Mouse (Mus musculus) kidney, postnatal 10 days (tissue): ENCODE data around the gene En2.

ENCODE experiments used
- DNase-seq: peaks from one replicate; pipeline ENCODE4 v3.0.0; 2021; ENCODE audit warnings: mixed read lengths

En2 gene

GRCm38 (mm10) chr5:28165358-28166255 lies at the start of gene En2:
Gene En2, plus strand, starts transcription at chr5:28165694.
- DNase-seq, result peak; percentile 73

DNA sequence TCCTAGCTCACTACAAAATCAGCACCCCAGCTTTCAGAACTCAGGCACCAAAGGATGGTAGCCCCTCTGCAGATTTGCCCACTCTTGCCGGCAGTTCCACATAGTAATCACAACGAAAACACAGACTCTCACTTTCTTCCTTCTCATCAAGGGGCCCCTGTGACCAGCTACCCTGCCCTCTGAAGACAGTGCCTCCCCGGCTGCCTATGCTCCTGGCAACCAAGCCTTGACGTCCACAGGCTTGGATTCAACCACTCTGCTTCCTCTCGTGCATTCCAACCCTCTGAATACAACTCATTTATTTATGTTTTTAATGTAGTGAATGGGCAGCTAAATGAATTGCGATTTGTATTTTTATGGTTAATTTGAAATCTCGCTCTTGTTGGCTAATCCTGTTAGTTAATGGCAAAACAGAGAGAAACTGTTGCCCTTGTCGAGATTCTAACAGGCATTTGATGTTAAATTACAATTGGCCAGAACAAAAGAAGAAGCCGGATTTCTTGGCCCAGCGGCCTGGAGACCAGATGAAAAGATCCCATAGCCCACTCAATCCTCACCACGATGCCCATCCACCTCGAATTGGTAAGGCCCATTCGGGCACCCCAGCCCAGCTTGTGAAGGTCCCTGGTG lies 48.1 kb upstream of the En2 start:
- DNase-seq, result no peak

- DNase-seq, result peak; percentile 75
Observed at GRCm38 (mm10) chr5:28117882-28118530, 47.5 kb upstream of the En2 start.

DNA sequence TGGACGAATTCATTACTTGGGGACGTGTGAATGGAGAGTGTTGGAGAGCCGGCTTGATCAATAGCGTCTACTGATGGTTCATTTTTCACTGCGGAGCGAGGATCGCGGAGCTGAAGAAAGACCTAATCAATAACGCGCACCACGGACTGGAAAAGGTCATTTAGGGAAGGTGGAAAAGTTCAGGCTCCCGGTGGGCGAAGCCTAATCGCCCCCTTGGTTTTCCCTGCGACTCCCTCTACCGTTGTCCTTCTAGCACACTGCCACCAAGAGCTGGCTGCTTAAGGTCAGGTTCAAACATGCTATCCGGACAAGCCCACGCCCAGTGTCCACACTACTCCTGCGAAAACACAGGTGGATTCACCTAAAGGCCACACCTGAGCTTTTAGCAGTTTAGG lies 47.0 kb upstream of the En2 start:
- DNase-seq, result no peak

DNA sequence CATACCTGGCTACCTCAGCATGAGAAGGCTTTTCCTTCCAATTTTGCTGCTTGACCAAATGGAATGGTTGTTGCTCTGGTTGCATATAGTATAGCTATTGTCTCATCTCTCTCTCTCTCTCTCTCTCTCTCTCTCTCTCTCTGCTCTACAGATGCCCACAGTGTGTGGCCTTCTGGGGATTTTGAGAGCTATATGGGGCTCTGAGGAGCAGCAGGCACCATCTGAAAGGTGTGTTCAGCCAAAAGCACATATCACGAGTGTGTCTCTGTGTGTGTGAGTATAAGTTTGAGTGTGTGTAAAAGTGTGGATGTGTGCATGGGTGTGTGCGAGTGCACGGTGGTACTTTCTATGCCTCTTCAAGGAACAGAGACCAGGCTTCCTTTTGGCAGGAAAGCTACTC lies 45.9 kb upstream of the En2 start:
- no peak for DNase-seq

- DNase-seq, result peak; percentile 79
Observed at GRCm38 (mm10) chr5:28122491-28123454, 42.7 kb upstream of the En2 start.

- DNase-seq, result no peak
Observed at GRCm38 (mm10) chr5:28123455-28123825, 42.1 kb upstream of the En2 start.

DNA sequence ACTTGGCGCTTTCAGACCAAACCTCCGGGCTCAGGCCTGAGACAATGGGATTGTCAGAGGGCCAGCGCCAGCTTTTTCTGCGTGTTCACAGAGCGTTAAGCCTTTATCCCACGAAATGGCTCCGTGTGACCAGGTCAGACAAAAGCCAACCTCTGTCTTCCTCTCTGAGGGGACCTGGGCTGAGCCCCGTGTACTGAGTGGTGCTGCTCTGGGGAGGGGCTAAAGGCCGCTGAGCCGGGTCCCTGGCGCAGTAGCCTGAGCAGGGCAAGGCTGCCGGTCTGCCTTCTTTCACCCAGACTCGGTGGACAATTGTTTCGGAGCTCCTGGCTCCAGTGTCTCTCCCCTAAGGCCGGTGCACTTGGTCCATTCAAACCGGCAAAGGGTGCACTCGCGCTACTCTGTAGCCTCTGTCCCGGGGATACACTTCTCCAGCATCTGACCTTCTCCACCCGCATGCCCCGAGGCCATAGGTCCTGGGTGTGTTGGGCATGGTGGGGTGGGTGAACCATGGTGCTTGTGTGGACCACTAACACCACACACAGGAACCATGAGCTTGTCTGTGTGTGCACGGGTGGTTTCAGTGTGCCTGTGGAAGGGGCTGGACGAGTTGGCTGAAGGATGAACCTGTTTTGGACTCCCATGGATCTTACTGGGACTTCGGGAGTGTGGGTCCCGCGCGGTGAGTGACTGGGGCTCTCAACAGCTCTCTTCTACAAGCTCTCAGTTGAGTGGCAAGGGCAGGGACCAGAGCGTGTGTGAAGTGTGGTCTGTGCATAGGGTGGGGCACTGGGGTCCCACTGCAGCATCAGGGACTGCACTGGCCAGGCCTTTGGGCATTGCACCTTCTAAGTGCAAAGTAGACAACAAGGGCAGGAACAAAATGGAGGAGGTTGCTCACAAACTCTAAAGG lies 40.9 kb upstream of the En2 start:
- DNase-seq, result no peak

GRCm38 (mm10) chr5:28128851-28129250 lies 36.6 kb upstream of the En2 start:
- no peak for DNase-seq

GRCm38 (mm10) chr5:28132231-28132630 lies 33.3 kb upstream of the En2 start:
- DNase-seq, result no peak

DNA sequence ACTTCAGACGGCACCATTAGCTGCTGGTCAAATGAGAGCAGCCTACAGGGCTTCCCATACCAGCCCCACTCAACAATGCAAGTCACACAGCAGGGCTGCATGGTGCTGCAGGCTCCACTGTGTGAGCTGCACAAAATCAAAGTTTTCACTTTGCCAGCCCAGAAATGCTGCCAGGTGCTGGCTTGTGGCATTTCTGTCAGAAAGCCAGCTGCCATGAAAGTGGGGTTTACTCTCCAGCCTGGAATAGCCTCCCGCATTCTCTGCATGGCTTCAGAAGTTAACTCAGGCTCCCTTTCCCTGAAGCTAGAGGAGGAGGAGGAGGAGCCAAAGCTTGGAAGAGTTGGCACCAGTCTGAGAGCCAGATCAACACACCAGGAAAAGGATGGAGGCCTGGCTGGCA lies 29.1 kb upstream of the En2 start:
- no peak for DNase-seq

GRCm38 (mm10) chr5:28144555-28144954 lies 20.9 kb upstream of the En2 start:
- no peak for DNase-seq

GRCm38 (mm10) chr5:28146018-28146417 lies 19.5 kb upstream of the En2 start:
- no peak for DNase-seq

- no peak for DNase-seq
Observed at GRCm38 (mm10) chr5:28148473-28148872, 17.0 kb upstream of the En2 start.

GRCm38 (mm10) chr5:28149436-28149835 lies 16.1 kb upstream of the En2 start:
- DNase-seq, result no peak

DNA sequence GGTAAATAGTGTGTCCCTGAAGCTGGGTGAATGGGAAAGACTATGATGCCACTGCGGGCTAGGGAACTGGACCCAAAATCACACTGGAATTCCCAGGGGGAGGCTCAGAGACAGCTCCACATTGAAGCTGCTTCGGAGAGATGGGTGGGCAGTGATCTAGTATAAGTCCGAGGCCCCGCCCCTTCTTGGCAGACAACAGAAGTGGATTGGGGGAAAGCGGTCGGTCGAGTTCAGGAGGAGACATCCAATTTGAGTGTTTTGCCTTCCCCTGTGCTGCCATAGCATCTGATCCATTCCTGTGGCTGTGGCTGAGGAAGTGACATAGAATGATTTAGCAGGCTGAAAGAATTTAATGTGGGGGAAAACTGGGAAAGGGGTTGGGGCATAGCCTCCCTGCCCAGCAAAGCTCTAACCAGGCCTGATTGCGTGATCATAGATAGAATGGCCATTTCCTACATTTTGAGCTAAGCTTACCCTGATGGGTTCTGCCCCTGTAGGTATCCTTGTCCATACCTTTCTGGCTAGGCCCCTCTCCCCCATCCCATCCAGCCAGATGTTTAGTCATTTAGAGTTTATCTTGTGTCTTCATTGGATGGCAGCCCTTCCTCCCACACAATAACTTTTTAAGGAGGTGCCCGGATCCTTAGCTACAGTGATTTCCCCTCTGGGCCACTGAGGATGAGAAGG lies 8.3 kb upstream of the En2 start:
- DNase-seq, result no peak

GRCm38 (mm10) chr5:28157781-28158180 lies 7.7 kb upstream of the En2 start:
- DNase-seq, result no peak

- DNase-seq, result no peak
Observed at GRCm38 (mm10) chr5:28158308-28159071, 7.0 kb upstream of the En2 start.

DNA sequence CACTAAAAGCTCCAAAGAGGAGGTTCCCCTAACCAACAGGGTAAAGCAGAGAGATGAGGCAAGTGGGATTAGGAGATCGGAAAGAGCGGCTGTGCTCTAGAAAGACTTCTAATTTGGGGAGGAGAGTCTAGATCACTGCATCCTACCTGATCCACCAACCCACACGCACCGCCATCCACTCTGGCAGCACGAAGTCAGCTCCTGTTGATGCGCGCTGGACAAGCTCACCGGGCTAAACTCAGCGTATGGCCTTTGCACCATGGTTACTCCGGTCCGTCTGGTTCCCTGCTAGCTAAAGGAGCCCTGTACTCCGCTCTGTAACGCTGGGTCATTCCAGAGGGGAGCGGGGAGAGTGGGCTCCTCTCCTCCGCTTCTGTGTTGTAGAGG lies 6.4 kb upstream of the En2 start:
- no peak for DNase-seq

DNA sequence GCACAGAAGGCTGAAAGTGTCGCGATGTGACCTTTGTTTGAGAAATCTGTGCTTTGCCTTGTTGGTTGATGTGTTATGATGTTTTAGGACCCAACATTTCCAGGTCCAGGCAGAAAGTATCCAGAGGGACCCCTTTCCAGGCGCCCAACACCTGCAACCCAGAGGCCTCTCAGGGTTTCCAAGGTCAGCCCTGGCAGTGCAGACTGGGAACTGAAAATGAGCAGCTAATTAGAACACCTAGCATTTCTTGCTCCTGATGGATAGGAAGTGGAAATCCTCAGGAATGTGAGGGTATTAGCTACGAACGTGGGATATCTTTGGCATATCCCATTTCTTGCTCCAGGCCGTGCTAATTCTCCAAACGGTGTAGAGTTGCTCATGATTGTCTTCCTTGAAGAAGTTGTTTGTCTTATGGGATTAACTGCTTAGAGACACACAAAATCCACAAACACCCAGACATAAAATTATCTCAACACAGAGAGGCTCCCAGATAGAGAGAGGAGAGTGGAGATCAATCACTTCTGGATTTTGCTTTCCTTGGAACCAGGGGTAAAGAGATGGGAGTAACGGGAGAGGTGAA lies 5.5 kb upstream of the En2 start:
- DNase-seq, result no peak
